10 mouse cellular contexts compared by ENCODE assay signal in the genomic region with DNA sequence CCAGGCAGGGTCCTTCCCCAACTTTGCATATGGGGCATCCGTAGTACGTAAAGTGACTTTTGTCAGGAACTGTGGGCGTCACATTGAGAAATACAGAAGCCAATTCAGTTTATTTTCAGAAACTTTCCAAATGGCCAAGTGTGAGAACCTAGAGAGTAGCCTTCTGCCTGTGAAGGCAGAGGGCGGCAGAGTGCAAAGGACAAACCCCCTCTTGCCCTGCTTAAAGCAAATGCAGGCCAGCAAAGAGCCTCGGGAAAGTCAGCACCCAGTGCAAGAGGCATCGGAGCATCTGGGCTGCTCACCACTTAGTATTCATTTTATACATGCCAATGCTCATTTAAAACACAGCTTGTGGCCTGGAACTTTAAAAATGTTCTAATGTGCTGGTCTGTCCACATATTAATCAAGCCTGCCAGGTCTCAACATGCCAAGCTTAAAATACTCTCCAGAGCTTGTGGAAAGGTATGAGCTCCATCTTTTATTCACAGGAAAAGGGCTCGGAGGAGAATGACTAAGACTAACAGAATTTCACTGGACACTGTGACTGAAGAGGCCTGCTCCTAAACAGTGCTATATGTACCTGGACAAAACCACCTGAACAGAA. TPM values are rescaled to one million over a fixed set of nuclear protein-coding genes. Genes with fewer than 3 reads are reported as not detected.
DNase-seq lines count a peak whose midpoint lies in the region; ATAC-seq and TF ChIP-seq lines count a peak whose summit lies in the region.
"Had no signal": no experiment of that assay in that cellular context is flagged by ENCODE, and none has a peak within 500 bp of the region (broad histone marks: within the 10 kb centered on the region; RNA-seq: fewer than 3 reads in every experiment).

No protein-coding gene starts in this region.

- H3K4me2 ChIP-seq in intestine, postnatal 0 days (replicated peaks; ENCODE audit: low read depth) = no peak overlapping the region
- H3K4me2 ChIP-seq in intestine, embryonic 15.5 days (replicated peaks) = no peak overlapping the region
- no peak overlapping the region for H3K4me2 ChIP-seq in kidney, embryonic 16.5 days (replicated peaks; ENCODE audit: low read depth, low read length)
- H3K4me2 ChIP-seq in forebrain, embryonic 16.5 days (ENCODE audit: low read length) = no peak overlapping the region
- H3K4me2 ChIP-seq: midbrain, embryonic 13.5 days; neural tube, embryonic 13.5 days had no signal

- no peaks in the 10 kb centered on the region for H3K36me3 ChIP-seq in intestine, postnatal 0 days (ENCODE audit: control insufficient read depth, insufficient read depth)
- H3K36me3 ChIP-seq in intestine, embryonic 15.5 days = no peaks in the 10 kb centered on the region
- no peaks in the 10 kb centered on the region for H3K36me3 ChIP-seq in testis, adult 2 months (ENCODE audit: control insufficient read depth, insufficient read depth, low read length)
- no peaks in the 10 kb centered on the region for H3K36me3 ChIP-seq in kidney, embryonic 16.5 days (ENCODE audit: insufficient read depth, low read length)
- H3K36me3 ChIP-seq in forebrain, embryonic 16.5 days (ENCODE audit: control insufficient read depth, insufficient read depth) = no peaks in the 10 kb centered on the region
- H3K36me3 ChIP-seq: midbrain, embryonic 13.5 days; neural tube, embryonic 13.5 days had no signal

- ATAC-seq in intestine, postnatal 0 days = no peak
- ATAC-seq in intestine, embryonic 15.5 days = no peak
- no peak for ATAC-seq in kidney, embryonic 16.5 days (ENCODE audit: low FRiP score, low TSS enrichment)
- no peak for ATAC-seq in forebrain, embryonic 16.5 days
- ATAC-seq: hindbrain, embryonic 16.5 days; midbrain, embryonic 13.5 days had no signal

- no peak for DNase-seq in testis, postnatal 10 days (ENCODE audit: low spot score)
- DNase-seq in B cell, adult 2 months = no peak

- H3K27ac ChIP-seq in intestine, postnatal 0 days (ENCODE audit: low read depth, low read length) = no peak overlapping the region
- H3K27ac ChIP-seq in intestine, embryonic 15.5 days = no peak overlapping the region
- H3K27ac ChIP-seq in testis, adult 2 months (ENCODE audit: control insufficient read depth, insufficient read depth, low read depth, low read length) = no peak overlapping the region
- H3K27ac ChIP-seq in kidney, embryonic 16.5 days (ENCODE audit: low read length) = peak overlapping the region; percentile 36
- H3K27ac ChIP-seq in forebrain, embryonic 16.5 days (ENCODE audit: low read length) = no peak overlapping the region
- H3K27ac ChIP-seq: midbrain, embryonic 13.5 days; neural tube, embryonic 13.5 days had no signal

- H3K27me3 ChIP-seq in intestine, postnatal 0 days (replicated peaks; ENCODE audit: control insufficient read depth, insufficient read depth, low read length) = no peaks in the 10 kb centered on the region
- H3K27me3 ChIP-seq in intestine, embryonic 15.5 days (replicated peaks) = no peaks in the 10 kb centered on the region
- no peaks in the 10 kb centered on the region for H3K27me3 ChIP-seq in testis, adult 2 months (ENCODE audit: control insufficient read depth, insufficient read depth, low read length)
- no peaks in the 10 kb centered on the region for H3K27me3 ChIP-seq in kidney, embryonic 16.5 days (ENCODE audit: insufficient read depth, low read length)
- H3K27me3 ChIP-seq in forebrain, embryonic 16.5 days (replicated peaks; ENCODE audit: control insufficient read depth, insufficient read depth, low read length) = no peaks in the 10 kb centered on the region
- H3K27me3 ChIP-seq: midbrain, embryonic 13.5 days; neural tube, embryonic 13.5 days had no signal

- no peak overlapping the region for H3K4me3 ChIP-seq in intestine, postnatal 0 days (ENCODE audit: low read depth, low read length)
- no peak overlapping the region for H3K4me3 ChIP-seq in intestine, embryonic 15.5 days (replicated peaks)
- H3K4me3 ChIP-seq in testis, adult 2 months (ENCODE audit: control insufficient read depth, low read depth, low read length) = no peak overlapping the region
- H3K4me3 ChIP-seq in kidney, embryonic 16.5 days (ENCODE audit: low read length) = no peak overlapping the region
- no peak overlapping the region for H3K4me3 ChIP-seq in forebrain, embryonic 16.5 days (replicated peaks; ENCODE audit: low read length)
- H3K4me3 ChIP-seq: midbrain, embryonic 13.5 days; neural tube, embryonic 13.5 days had no signal

- H3K9ac ChIP-seq in intestine, postnatal 0 days (ENCODE audit: low read depth, low read length) = no peak overlapping the region
- H3K9ac ChIP-seq in intestine, embryonic 15.5 days = no peak overlapping the region
- no peak overlapping the region for H3K9ac ChIP-seq in kidney, embryonic 16.5 days (replicated peaks; ENCODE audit: low read length)
- H3K9ac ChIP-seq in forebrain, embryonic 16.5 days (replicated peaks; ENCODE audit: low read depth, low read length) = no peak overlapping the region
- H3K9ac ChIP-seq: midbrain, embryonic 13.5 days; neural tube, embryonic 13.5 days had no signal

- TF ChIP-seq CTCF in intestine, postnatal 0 days (IDR thresholded peaks at IDR 0.05; ENCODE audit: low read depth) = peak; percentile 41; the same call in 1 of the 2 replicates
- 0 out of 2 replicates have a peak, but pooled peaks have one; percentile 3 for TF ChIP-seq CTCF in testis, adult 2 months (IDR thresholded peaks at IDR 0.05; ENCODE audit: control insufficient read depth, insufficient read depth, insufficient replicate concordance, low read depth, low read length)

- H3K4me1 ChIP-seq in intestine, postnatal 0 days (replicated peaks; ENCODE audit: control insufficient read depth, insufficient read depth, low read length) = 0 out of 2 replicates have a peak, but pooled peaks cover 3% of the 10 kb centered on the region
- H3K4me1 ChIP-seq in intestine, embryonic 15.5 days (replicated peaks) = peaks cover 8% of the 10 kb centered on the region; the same call in 1 of the 2 replicates
- no peaks in the 10 kb centered on the region for H3K4me1 ChIP-seq in testis, adult 2 months (ENCODE audit: control insufficient read depth, insufficient read depth, low read length)
- H3K4me1 ChIP-seq in kidney, embryonic 16.5 days (ENCODE audit: insufficient read depth, low read length) = peaks cover 31% of the 10 kb centered on the region; the same call in 1 of the 2 replicates
- H3K4me1 ChIP-seq in forebrain, embryonic 16.5 days (replicated peaks; ENCODE audit: control insufficient read depth, insufficient read depth, low read length) = no peaks in the 10 kb centered on the region
- H3K4me1 ChIP-seq: midbrain, embryonic 13.5 days; neural tube, embryonic 13.5 days had no signal

- no peaks in the 10 kb centered on the region for H3K9me3 ChIP-seq in intestine, postnatal 0 days (ENCODE audit: control insufficient read depth)
- no peaks in the 10 kb centered on the region for H3K9me3 ChIP-seq in intestine, embryonic 15.5 days
- no peaks in the 10 kb centered on the region for H3K9me3 ChIP-seq in kidney, embryonic 16.5 days (ENCODE audit: low read length)
- no peaks in the 10 kb centered on the region for H3K9me3 ChIP-seq in forebrain, embryonic 16.5 days (ENCODE audit: control insufficient read depth, low read length)
- H3K9me3 ChIP-seq: midbrain, embryonic 13.5 days; neural tube, embryonic 13.5 days had no signal

- 76% methylated on average over 7 of the region's 7 CpGs for WGBS in intestine, postnatal 0 days
- 75% methylated on average over 7 of the region's 7 CpGs for WGBS in intestine, embryonic 15.5 days
- WGBS in kidney, embryonic 16.5 days = 76% methylated on average over 7 of the region's 7 CpGs
- 85% methylated on average over 7 of the region's 7 CpGs for WGBS in forebrain, embryonic 16.5 days

- TF ChIP-seq POLR2A in testis, adult 2 months (IDR thresholded peaks at IDR 0.05; ENCODE audit: control insufficient read depth, low read depth, low read length) = no peak

RNA-seq across cellular contexts. Expression of a gene that starts 31.9 kb away (rescaled TPM):
- polyA plus RNA-seq in intestine, postnatal 0 days (2015; fragmentation: Nextera tagmentation; extraction: Ambion mirVana) = 9.0 and 10.3 TPM in 2 replicates
- polyA plus RNA-seq in intestine, embryonic 15.5 days (2015; fragmentation: Nextera tagmentation; extraction: Ambion mirVana) = 16.0 and 18.0 TPM in 2 replicates
- 26.8 and 30.2 TPM in 2 replicates for polyA plus RNA-seq in testis, adult 2 months (2012; rRNA removed)
- 22.6 and 28.3 TPM in 2 replicates for polyA plus RNA-seq in kidney, embryonic 16.5 days (2015; fragmentation: Nextera tagmentation; extraction: Ambion mirVana)
- polyA plus RNA-seq in forebrain, embryonic 16.5 days (2015; fragmentation: Nextera tagmentation; extraction: Ambion mirVana) = 22.0 and 28.3 TPM in 2 replicates
